Comparison of ENCODE assay signal across 8 mouse cellular contexts in genomic region chr6:114882675-114883074, GRCm38 (mm10).
DNase-seq lines count a peak whose midpoint lies in the region; ATAC-seq and TF ChIP-seq lines count a peak whose summit lies in the region.

No protein-coding gene starts in this region.

- no peaks in the 10 kb centered on the region for H3K9me3 ChIP-seq in heart, postnatal 0 days (replicated peaks; ENCODE audit: control insufficient read depth, low read length)
- H3K9me3 ChIP-seq in embryonic facial prominence, embryonic 10.5 days = no peaks in the 10 kb centered on the region; the same call in 1 of the 2 replicates
- H3K9me3 ChIP-seq in hindbrain, embryonic 15.5 days = no peaks in the 10 kb centered on the region
- no peaks in the 10 kb centered on the region for H3K9me3 ChIP-seq in midbrain, embryonic 13.5 days

- TF ChIP-seq EP300 in heart, postnatal 0 days (IDR thresholded peaks at IDR 0.05; ENCODE audit: low read depth) = no peak

- WGBS in heart, postnatal 0 days = 37% methylated on average over 7 of the region's 7 CpGs
- 10% methylated on average over 7 of the region's 7 CpGs for WGBS in embryonic facial prominence, embryonic 10.5 days
- WGBS in hindbrain, embryonic 15.5 days = 16% methylated on average over 7 of the region's 7 CpGs
- 7% methylated on average over 7 of the region's 7 CpGs for WGBS in midbrain, embryonic 13.5 days

- H3K4me2 ChIP-seq in heart, postnatal 0 days (ENCODE audit: low read depth, low read length) = no peak overlapping the region
- peak overlapping the region; percentile 25 for H3K4me2 ChIP-seq in hindbrain, embryonic 15.5 days
- peak overlapping the region; percentile 11 for H3K4me2 ChIP-seq in midbrain, embryonic 13.5 days (replicated peaks)

- no peak for ATAC-seq in heart, postnatal 0 days (ENCODE audit: insufficient read depth, low read depth)
- peak; percentile 27 for ATAC-seq in hindbrain, embryonic 15.5 days (ENCODE audit: low FRiP score, low read depth)
- peak; percentile 35 for ATAC-seq in midbrain, embryonic 13.5 days

- H3K27ac ChIP-seq in heart, postnatal 0 days (ENCODE audit: low read depth) = peak overlapping the region; percentile 91
- H3K27ac ChIP-seq in embryonic facial prominence, embryonic 10.5 days (replicated peaks) = peak overlapping the region; percentile 86
- peak overlapping the region; percentile 90 for H3K27ac ChIP-seq in hindbrain, embryonic 15.5 days (replicated peaks)
- peak overlapping the region; percentile 91 for H3K27ac ChIP-seq in midbrain, embryonic 13.5 days

- H3K36me3 ChIP-seq in heart, postnatal 0 days (replicated peaks; ENCODE audit: control insufficient read depth, insufficient read depth, low read length) = peaks cover 7% of the 10 kb centered on the region
- H3K36me3 ChIP-seq in embryonic facial prominence, embryonic 10.5 days (replicated peaks) = peaks cover 55% of the 10 kb centered on the region
- H3K36me3 ChIP-seq in hindbrain, embryonic 15.5 days = no peaks in the 10 kb centered on the region
- peaks cover 9% of the 10 kb centered on the region for H3K36me3 ChIP-seq in midbrain, embryonic 13.5 days

- H3K27me3 ChIP-seq in heart, postnatal 0 days (ENCODE audit: control insufficient read depth, insufficient read depth, low read length) = no peaks in the 10 kb centered on the region
- no peaks in the 10 kb centered on the region for H3K27me3 ChIP-seq in embryonic facial prominence, embryonic 10.5 days (replicated peaks; ENCODE audit: low read depth, poor library complexity, severe bottlenecking)
- H3K27me3 ChIP-seq in hindbrain, embryonic 15.5 days = no peaks in the 10 kb centered on the region
- no peaks in the 10 kb centered on the region for H3K27me3 ChIP-seq in midbrain, embryonic 13.5 days

- no peak for DNase-seq in heart, postnatal 0 days (ENCODE audit: low spot score)
- DNase-seq in heart, postnatal 14 days = no peak
- no peak for DNase-seq in embryonic facial prominence, embryonic 10.5 days (ENCODE audit: low spot score)
- no peak for DNase-seq in urinary bladder, adult 2 months (ENCODE audit: low spot score)
- no peak for DNase-seq in left cerebral cortex, postnatal 25 days (ENCODE audit: low spot score in 2 of 2)
- DNase-seq in frontal cortex, postnatal 25 days (ENCODE audit: low spot score in 2 of 2) = no peak

- no peak for TF ChIP-seq CTCF in heart, postnatal 0 days (IDR thresholded peaks at IDR 0.05; ENCODE audit: low read depth)

- H3K9ac ChIP-seq in heart, postnatal 0 days (replicated peaks; ENCODE audit: low read depth, low read length) = 0 out of 2 replicates have a peak overlapping the region, but pooled peaks have one; percentile 2
- peak overlapping the region; percentile 12; the same call in 1 of the 2 replicates for H3K9ac ChIP-seq in hindbrain, embryonic 15.5 days
- H3K9ac ChIP-seq in midbrain, embryonic 13.5 days (replicated peaks) = peak overlapping the region; percentile 46

- intact Hi-C loops in heart, postnatal 14 days (cut with DNase I) = no loop called here
- intact Hi-C loops in left cerebral cortex, postnatal 25 days (cut with DNase I) = loop anchor here (1.0 kb wide), 1 partner anchor 7 kb away; no protein-coding TSS in a partner anchor

- H3K4me3 ChIP-seq in heart, postnatal 0 days (ENCODE audit: low read depth, low read length) = no peak overlapping the region
- H3K4me3 ChIP-seq in embryonic facial prominence, embryonic 10.5 days = peak overlapping the region; percentile 38
- no peak overlapping the region for H3K4me3 ChIP-seq in hindbrain, embryonic 15.5 days
- no peak overlapping the region for H3K4me3 ChIP-seq in midbrain, embryonic 13.5 days (replicated peaks)

- H3K4me1 ChIP-seq in heart, postnatal 0 days (ENCODE audit: control insufficient read depth, insufficient read depth) = peaks cover 74% of the 10 kb centered on the region
- H3K4me1 ChIP-seq in embryonic facial prominence, embryonic 10.5 days = peaks cover 97% of the 10 kb centered on the region
- H3K4me1 ChIP-seq in hindbrain, embryonic 15.5 days (replicated peaks) = peaks cover 95% of the 10 kb centered on the region
- H3K4me1 ChIP-seq in midbrain, embryonic 13.5 days (replicated peaks) = peaks cover 91% of the 10 kb centered on the region
